Mouse (Mus musculus) forebrain, embryonic 11.5 days (tissue): ENCODE measurements around the gene Becn1. TPM values are rescaled to one million over a fixed set of nuclear protein-coding genes. Genes with fewer than 3 reads are reported as not detected.
"Not testable (repeated sequence)": the region's sequence is repeated elsewhere in the genome, so short reads cannot be mapped to it uniquely, and the experiment has no call there.

Experiments
- ATAC-seq: fragments of 200-750 bp; cut with Nextera tagmentation; replicated peaks from 2 replicates; pipeline ENCODE4 v1.8.0; 2017; ENCODE audit warnings: moderate TSS enrichment; ENCODE audit not compliant: low FRiP score
- DNase-seq: peaks from one replicate; pipeline ENCODE4 v3.0.0-alpha.2; 2017; ENCODE audit warnings: low spot score
- H3K27ac ChIP-seq: fragments of 300-500 bp; sonication (generic); 2 replicates; pipeline ENCODE4 v1.5.1; 2014; ENCODE audit warnings: low read depth, low read length
- H3K27me3 ChIP-seq: fragments of 300-500 bp; sonication (generic); 2 replicates; pipeline ENCODE4 v1.6.1; 2014; ENCODE audit warnings: mild to moderate bottlenecking, low read length, mixed read lengths; ENCODE audit not compliant: control insufficient read depth, insufficient read depth
- H3K36me3 ChIP-seq: fragments of 300-500 bp; sonication (generic); 2 replicates; pipeline ENCODE4 v1.6.1; 2014; ENCODE audit warnings: mild to moderate bottlenecking, low read length, moderate library complexity, mixed read lengths; ENCODE audit not compliant: control insufficient read depth, insufficient read depth
- H3K4me1 ChIP-seq: fragments of 300-500 bp; sonication (generic); replicated peaks from 2 replicates; pipeline ENCODE4 v1.6.1; 2014; ENCODE audit warnings: low read length, mixed read lengths; ENCODE audit not compliant: control insufficient read depth, insufficient read depth
- H3K4me2 ChIP-seq: fragments of 300-500 bp; sonication (generic); 2 replicates; pipeline ENCODE4 v1.6.1; 2014; ENCODE audit warnings: low read depth, mild to moderate bottlenecking, low read length, moderate library complexity, mixed read lengths; ENCODE audit not compliant: severe bottlenecking
- H3K4me3 ChIP-seq: fragments of 300-500 bp; sonication (generic); 2 replicates; pipeline ENCODE4 v1.5.1; 2014; ENCODE audit warnings: low read depth, low read length
- H3K9ac ChIP-seq: fragments of 300-500 bp; sonication (generic); 2 replicates; pipeline ENCODE4 v1.6.1; 2014; ENCODE audit warnings: low read length
- H3K9me3 ChIP-seq: fragments of 300-500 bp; sonication (generic); 2 replicates; pipeline ENCODE4 v1.6.1; 2016; ENCODE audit warnings: low read length, mixed read lengths; ENCODE audit not compliant: control insufficient read depth
- WGBS: fragments of 180-500 bp; shearing (Covaris S2); extraction: QIAGEN DNeasy Blood & Tissue Kit; methylation state at CpG from one replicate; pipeline ENCODE4 v1.1.7; 2014; 5-methylcytosine and 5-hydroxymethylcytosine counted together
- polyA plus RNA-seq: library from polyadenylated mRNA; unstranded; fragments of >200 nt; fragmentation: Nextera tagmentation; extraction: Ambion mirVana; gene quantifications from 2 replicates; pipeline ENCODE4 v1.2.1, GENCODE M21; 2014

The Becn1 gene
- polyA plus RNA-seq, 1 experiment from 2014 or later, result 159 TPM

- WGBS, result 8% methylated on average over 6 of the region's 6 CpGs
- no peak for DNase-seq
- no peak for ATAC-seq
- Histone ChIP-seq H3K4me3 (no peak overlapping the region), H3K4me1 (peaks cover 5% of the 10 kb centered on the region; the same call in 1 of the 2 replicates), H3K9me3 (no peaks in the 10 kb centered on the region), H3K9ac (no peak overlapping the region), H3K4me2 (no peak overlapping the region), H3K27me3 (no peaks in the 10 kb centered on the region), H3K36me3 (no peaks in the 10 kb centered on the region), H3K27ac (no peak overlapping the region)
Measured at GRCm38 (mm10) chr11:101334516-101334915, 32.4 kb upstream of the Becn1 start.

DNA sequence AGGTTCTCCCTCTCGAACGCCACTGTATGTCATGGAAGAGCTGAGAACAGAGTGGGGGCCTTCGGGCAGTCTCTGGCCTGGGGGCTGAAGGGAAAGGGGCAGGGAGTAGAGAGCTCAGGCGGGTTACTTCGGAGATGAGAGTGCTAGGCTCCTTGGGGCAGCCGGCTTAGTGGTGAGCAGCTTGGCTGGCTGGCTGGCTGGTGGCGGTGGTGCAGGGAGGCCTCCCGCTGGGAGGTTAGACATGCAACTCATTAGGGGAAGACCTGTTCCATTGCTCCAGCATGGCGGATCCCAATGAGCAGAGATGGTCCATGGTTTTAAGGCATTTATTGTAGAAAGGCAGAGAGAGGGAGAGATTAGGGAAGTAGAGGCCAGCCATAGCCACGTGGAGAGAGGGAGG is 31.9 kb upstream of the Becn1 start:
- Histone ChIP-seq H3K4me1 (peaks cover 5% of the 10 kb centered on the region; the same call in 1 of the 2 replicates), H3K9ac (no peak overlapping the region), H3K36me3 (no peaks in the 10 kb centered on the region), H3K27me3 (no peaks in the 10 kb centered on the region), H3K4me3 (no peak overlapping the region), H3K27ac (no peak overlapping the region), H3K9me3 (no peaks in the 10 kb centered on the region), H3K4me2 (no peak overlapping the region)
- ATAC-seq (no peak), DNase-seq (no peak)
- WGBS, result 26% methylated on average over 10 of the region's 10 CpGs

- H3K9me3 ChIP-seq, result no peaks in the 10 kb centered on the region
- 94% methylated on average over 3 of the region's 3 CpGs for WGBS
- H3K27ac ChIP-seq, result no peak overlapping the region
- no peak overlapping the region for H3K9ac ChIP-seq
- H3K4me2 ChIP-seq, result no peak overlapping the region
- no peak overlapping the region for H3K4me3 ChIP-seq
- H3K36me3 ChIP-seq, result no peaks in the 10 kb centered on the region
- no peak for ATAC-seq
- no peaks in the 10 kb centered on the region for H3K27me3 ChIP-seq
- no peak for DNase-seq
- peaks cover 2% of the 10 kb centered on the region; the same call in 1 of the 2 replicates for H3K4me1 ChIP-seq
Measured at GRCm38 (mm10) chr11:101332537-101332936, 30.5 kb upstream of the Becn1 start.

DNA sequence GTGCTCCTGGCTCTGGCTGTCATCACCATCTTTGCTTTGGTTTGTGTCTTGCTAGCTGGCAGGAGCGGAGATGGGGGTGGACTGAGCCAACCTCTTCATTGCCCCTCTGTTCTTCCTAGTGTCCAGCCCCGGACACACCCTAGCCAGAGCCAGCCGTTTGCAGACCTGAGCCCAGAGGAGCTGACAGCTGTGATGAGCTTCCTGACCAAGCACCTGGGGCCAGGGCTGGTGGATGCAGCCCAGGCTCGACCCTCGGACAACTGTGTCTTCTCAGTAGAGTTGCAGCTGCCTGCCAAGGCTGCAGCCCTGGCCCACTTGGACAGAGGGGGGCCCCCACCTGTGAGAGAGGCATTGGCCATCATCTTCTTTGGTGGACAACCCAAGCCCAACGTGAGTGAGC is 28.9 kb upstream of the Becn1 start:
- not testable (repeated sequence) for H3K4me3 ChIP-seq, H3K4me1 ChIP-seq, H3K9ac ChIP-seq, ATAC-seq, H3K9me3 ChIP-seq, DNase-seq, H3K27ac ChIP-seq, H3K36me3 ChIP-seq, H3K4me2 ChIP-seq, H3K27me3 ChIP-seq
- 87% methylated on average over 6 of the region's 6 CpGs for WGBS

DNA sequence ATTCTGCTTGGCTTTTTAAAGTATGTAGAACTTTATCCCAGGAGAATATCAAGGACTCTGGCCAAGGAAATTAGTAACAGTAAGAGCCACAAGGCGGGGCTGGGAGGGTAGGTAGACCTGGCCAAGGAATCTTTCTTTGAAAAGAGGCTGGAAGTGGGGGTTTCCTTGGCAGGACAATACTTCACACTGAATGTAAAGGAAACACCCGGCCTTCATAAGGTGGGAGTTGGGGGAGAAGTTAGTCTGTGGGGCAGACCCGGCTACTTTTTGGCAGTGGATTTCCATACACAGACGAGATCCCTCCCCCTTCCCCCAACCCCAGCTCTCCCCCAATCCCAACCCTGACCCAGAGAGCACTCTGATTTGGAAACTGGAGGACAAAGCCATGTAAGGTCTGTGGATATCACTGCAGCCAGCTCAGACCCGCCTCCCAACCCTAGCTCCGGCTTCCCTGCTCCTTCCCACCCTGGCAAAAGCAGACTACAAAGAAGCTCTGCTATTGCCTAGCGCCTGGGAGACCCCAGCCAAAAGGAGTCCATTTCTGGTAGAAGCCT is 28.4 kb upstream of the Becn1 start, which contains the start of gene Aoc3:
Aoc3 (plus strand) TSS at position 235 of the 554 bp plus-strand sequence.
- no peak for DNase-seq
- Histone ChIP-seq H3K36me3 (no peaks in the 10 kb centered on the region), H3K4me3 (no peak within 1 kb of the TSS), H3K27me3 (no peaks in the 10 kb centered on the region), H3K4me2 (no peak within 1 kb of the TSS), H3K9ac (no peak within 1 kb of the TSS), H3K27ac (no peak within 1 kb of the TSS), H3K9me3 (no peaks in the 10 kb centered on the region), H3K4me1 (0 out of 2 replicates have a peak, but pooled peaks cover 2% of the 10 kb centered on the region)
- ATAC-seq, result no peak
- WGBS, result 77% methylated on average over 7 of the region's 7 CpGs

- no peak overlapping the region for H3K4me3 ChIP-seq
- no peak overlapping the region for H3K27ac ChIP-seq
- H3K4me2 ChIP-seq, result no peak overlapping the region
- ATAC-seq, result no peak
- DNase-seq, result no peak
- H3K36me3 ChIP-seq, result peaks cover 3% of the 10 kb centered on the region; the same call in 1 of the 2 replicates
- no peaks in the 10 kb centered on the region for H3K4me1 ChIP-seq
- no peak overlapping the region for H3K9ac ChIP-seq
- no peaks in the 10 kb centered on the region for H3K9me3 ChIP-seq
- H3K27me3 ChIP-seq, result no peaks in the 10 kb centered on the region
- 85% methylated on average over 6 of the region's 6 CpGs for WGBS
Measured at GRCm38 (mm10) chr11:101328941-101329635, 27.0 kb upstream of the Becn1 start.

DNA sequence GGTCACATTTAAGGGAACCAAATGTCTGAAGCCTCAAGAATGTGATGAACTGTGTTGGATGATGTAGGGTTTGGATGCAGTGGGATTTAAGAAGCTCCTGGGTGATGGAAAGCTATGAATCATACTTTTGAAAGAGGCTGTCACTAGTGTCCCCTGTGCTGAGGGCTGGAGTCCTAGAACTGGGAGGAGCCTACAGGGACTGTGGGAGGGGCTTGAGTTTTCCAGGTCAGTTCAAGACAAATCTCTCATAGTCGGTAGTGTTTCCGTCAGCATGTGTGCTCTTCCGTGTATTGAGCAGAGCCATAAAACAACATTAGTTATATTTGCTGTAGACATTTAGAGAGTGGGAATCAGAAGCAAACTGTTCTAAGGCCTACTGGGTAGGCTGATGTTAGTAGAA is 25.2 kb upstream of the Becn1 start:
- Histone ChIP-seq H3K27me3 (no peaks in the 10 kb centered on the region), H3K36me3 (peaks cover 3% of the 10 kb centered on the region; the same call in 1 of the 2 replicates), H3K9me3 (no peaks in the 10 kb centered on the region), H3K4me2 (no peak overlapping the region), H3K4me1 (no peaks in the 10 kb centered on the region), H3K4me3 (no peak overlapping the region), H3K9ac (no peak overlapping the region), H3K27ac (no peak overlapping the region)
- WGBS, result 59% methylated on average over 3 of the region's 3 CpGs
- ATAC-seq (no peak), DNase-seq (no peak)

DNA sequence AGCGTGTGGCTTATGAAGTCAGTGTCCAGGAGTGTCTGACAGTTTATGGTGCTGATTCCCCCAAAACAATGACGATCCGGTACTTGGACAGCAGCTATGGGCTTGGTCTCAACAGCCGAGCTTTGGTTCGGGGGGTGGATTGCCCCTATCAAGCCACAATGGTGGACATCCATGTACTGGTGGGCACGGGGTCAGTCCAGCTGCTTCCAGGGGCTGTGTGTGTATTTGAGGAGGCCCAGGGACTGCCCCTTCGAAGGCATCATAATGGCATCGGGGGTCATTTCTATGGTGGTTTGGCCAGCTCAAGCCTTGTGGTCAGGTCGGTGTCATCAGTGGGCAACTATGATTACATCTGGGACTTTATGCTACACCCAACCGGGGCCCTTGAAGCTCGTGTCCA is 24.1 kb upstream of the Becn1 start:
- H3K27ac ChIP-seq, result no peak overlapping the region
- H3K9me3 ChIP-seq, result no peaks in the 10 kb centered on the region
- whole genome bisulfite sequencing, result 91% methylated on average over 11 of the region's 11 CpGs
- H3K4me1 ChIP-seq, result no peaks in the 10 kb centered on the region
- H3K9ac ChIP-seq, result no peak overlapping the region
- DNase-seq, result no peak
- H3K4me3 ChIP-seq, result no peak overlapping the region
- H3K4me2 ChIP-seq, result no peak overlapping the region
- H3K36me3 ChIP-seq, result peaks cover 3% of the 10 kb centered on the region; the same call in 1 of the 2 replicates
- ATAC-seq, result no peak
- no peaks in the 10 kb centered on the region for H3K27me3 ChIP-seq

- H3K9me3 ChIP-seq, H3K27me3 ChIP-seq, H3K4me1 ChIP-seq, H3K4me3 ChIP-seq, H3K9ac ChIP-seq, H3K4me2 ChIP-seq, ATAC-seq, DNase-seq, H3K27ac ChIP-seq, H3K36me3 ChIP-seq: not testable (repeated sequence)
- WGBS, result 95% methylated on average over 11 of the region's 11 CpGs
Measured at GRCm38 (mm10) chr11:101325201-101325600, 23.1 kb upstream of the Becn1 start.
